Mouse (Mus musculus) kidney, postnatal 36 days (tissue): ENCODE measurements around the gene Sh3rf1.

Experiments used
- DNase-seq, 2 experiments: peaks; one replicate each; pipeline ENCODE4 v3.0.0; 2021 to 2022; ENCODE audit warnings: mixed read lengths in 2 of 2

Sh3rf1 gene

DNA sequence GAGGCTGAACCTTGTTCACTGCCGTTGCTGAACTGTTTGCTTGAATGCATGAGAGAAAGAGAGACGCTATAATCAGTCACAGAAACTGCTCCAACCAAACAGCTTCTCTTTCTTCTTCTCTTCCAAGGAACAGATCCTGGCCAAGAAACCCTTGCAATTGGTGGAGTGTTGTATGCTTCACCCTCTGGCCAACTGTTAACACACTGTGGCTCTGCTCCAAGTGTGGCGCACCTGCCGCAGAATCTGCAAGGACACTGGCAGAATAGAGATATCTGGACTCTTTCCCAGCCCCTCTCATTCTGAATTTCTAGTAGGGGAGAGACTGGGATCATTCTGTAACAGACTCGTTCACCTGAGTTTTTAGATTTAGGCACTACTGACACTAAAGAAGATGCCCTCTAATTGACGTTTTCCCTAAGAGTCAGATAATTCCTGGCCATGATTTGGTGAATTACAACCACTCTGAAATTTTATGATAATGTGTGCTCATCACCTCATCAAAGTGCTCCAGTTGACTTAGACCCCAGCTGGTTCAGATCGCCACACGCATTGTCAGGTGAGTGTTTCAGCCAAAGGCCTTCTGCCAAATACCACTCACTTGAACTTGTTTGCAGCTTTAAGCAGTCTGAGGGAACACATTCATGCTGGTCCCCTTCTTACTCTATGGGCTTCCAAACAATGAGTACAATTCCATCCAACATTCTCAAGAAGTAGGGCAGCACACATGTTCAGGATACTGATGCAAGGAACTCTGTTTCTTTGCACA, 204.4 kb downstream of the Sh3rf1 start:
- DNase-seq: no peak

GRCm38 (mm10) chr8:61428821-61429482, 205.3 kb downstream of the Sh3rf1 start:
- DNase-seq: no peak

- DNase-seq: no peak
Observed at GRCm38 (mm10) chr8:61435481-61435880, 211.8 kb downstream of the Sh3rf1 start.

- no peak for DNase-seq
Observed at GRCm38 (mm10) chr8:61436147-61436546, 212.5 kb downstream of the Sh3rf1 start.

GRCm38 (mm10) chr8:61436586-61437304, 213.1 kb downstream of the Sh3rf1 start:
- no peak for DNase-seq

- peak in 1 of 2 experiments; percentile 31 for DNase-seq
Observed at GRCm38 (mm10) chr8:61437305-61437605, 213.6 kb downstream of the Sh3rf1 start.

DNA sequence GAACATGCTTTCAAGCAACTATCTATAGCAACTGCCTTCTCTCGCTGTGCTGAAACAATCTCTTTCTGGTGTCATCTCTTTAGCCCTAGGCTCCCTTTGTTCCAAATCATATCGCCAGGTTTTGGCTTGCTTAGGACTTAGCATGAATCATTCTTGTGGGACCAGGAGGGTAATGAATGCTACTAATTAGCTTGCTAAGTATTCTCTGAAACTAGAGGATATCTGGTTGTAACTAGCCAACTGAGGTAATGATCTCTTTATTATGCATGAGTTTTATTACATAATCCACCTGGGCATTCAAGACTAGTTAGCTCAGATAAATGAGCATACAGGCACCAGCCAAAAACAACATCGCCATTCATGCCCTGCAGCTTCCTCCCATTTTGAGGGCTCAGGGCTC, 219.3 kb downstream of the Sh3rf1 start:
- no peak for DNase-seq

- DNase-seq: no peak
Observed at GRCm38 (mm10) chr8:61444358-61444757, 220.7 kb downstream of the Sh3rf1 start.
